Mouse (Mus musculus): ENCODE data around the gene Tcf3. TPM values are rescaled to one million over a fixed set of nuclear protein-coding genes. Genes with fewer than 3 reads are reported as not detected.

Gene Tcf3
- polyA plus RNA-seq, 1 experiment from 2014 or later: 191 TPM

GRCm38 (mm10) chr10:80399191-80399972 is 34.1 kb downstream of the Tcf3 start, which contains the start of gene Mbd3:
TSS of gene Mbd3 (minus strand) at chr10:80399550.
- WGBS: under 1% methylated on average over 82 of the region's 82 CpGs

DNA sequence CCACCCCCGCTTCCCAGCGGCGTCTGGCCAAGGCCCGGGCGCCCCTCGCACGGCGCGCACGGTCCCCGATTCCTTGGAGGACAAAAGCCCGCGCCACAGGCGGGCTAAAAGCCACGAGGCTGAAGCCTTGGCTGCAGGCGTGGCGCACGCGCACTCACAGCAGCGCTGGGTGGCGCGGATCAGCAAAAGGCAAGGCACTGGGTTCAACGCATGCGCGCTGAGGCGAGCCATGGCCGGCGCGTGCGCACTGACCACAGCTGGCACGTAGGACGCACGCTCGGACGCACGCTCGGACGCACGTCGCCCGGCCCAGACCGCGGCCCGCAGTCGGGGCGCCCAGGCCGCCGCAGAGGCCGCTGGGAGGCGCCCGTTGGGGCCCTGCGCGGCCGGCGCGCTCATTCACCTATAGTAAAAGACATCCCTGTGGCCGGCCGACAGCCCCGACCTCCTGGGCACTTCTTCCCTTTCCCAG is 34.7 kb downstream of the Tcf3 start:
- Histone ChIP-seq H3K36me3 (replicated peaks) (peaks cover 71% of the 10 kb centered on the region), H3K4me3 (peak overlapping the region; percentile 78), H3K9me3 (peaks cover 4% of the 10 kb centered on the region; the same call in 1 of the 2 replicates), H3K27ac (peak overlapping the region; percentile 99), H3K4me1 (peaks cover 43% of the 10 kb centered on the region), H3K27me3 (ENCODE audit: poor library complexity, severe bottlenecking) (no peaks in the 10 kb centered on the region)
- WGBS: under 1% methylated on average over 58 of the region's 59 CpGs
- peak; percentile 99 for DNase-seq (ENCODE audit: extremely low spot score, low spot score)

More at GRCm38 (mm10) chr10:80399191-80399972, 34.1 kb downstream of the Tcf3 start, which contains the start of gene Mbd3:
- Histone ChIP-seq H3K27ac (peak within 1 kb of the TSS; percentile 99), H3K4me3 (peak within 1 kb of the TSS; percentile 78), H3K36me3 (replicated peaks) (peaks cover 71% of the 10 kb centered on the region), H3K27me3 (ENCODE audit: poor library complexity, severe bottlenecking) (no peaks in the 10 kb centered on the region), H3K9me3 (peaks cover 4% of the 10 kb centered on the region; the same call in 1 of the 2 replicates), H3K4me1 (peaks cover 43% of the 10 kb centered on the region)
- DNase-seq (ENCODE audit: extremely low spot score, low spot score): peak; percentile 99

GRCm38 (mm10) chr10:80398174-80398535 is 35.3 kb downstream of the Tcf3 start:
- H3K36me3 ChIP-seq (replicated peaks): peaks cover 71% of the 10 kb centered on the region
- H3K27me3 ChIP-seq (ENCODE audit: poor library complexity, severe bottlenecking): no peaks in the 10 kb centered on the region
- WGBS: 0% methylated on average over 1 of the region's 1 CpGs
- peaks cover 43% of the 10 kb centered on the region for H3K4me1 ChIP-seq
- DNase-seq (ENCODE audit: extremely low spot score, low spot score): no peak
- H3K4me3 ChIP-seq: peak overlapping the region; percentile 78
- no peaks in the 10 kb centered on the region for H3K9me3 ChIP-seq
- peak overlapping the region; percentile 99 for H3K27ac ChIP-seq

DNA sequence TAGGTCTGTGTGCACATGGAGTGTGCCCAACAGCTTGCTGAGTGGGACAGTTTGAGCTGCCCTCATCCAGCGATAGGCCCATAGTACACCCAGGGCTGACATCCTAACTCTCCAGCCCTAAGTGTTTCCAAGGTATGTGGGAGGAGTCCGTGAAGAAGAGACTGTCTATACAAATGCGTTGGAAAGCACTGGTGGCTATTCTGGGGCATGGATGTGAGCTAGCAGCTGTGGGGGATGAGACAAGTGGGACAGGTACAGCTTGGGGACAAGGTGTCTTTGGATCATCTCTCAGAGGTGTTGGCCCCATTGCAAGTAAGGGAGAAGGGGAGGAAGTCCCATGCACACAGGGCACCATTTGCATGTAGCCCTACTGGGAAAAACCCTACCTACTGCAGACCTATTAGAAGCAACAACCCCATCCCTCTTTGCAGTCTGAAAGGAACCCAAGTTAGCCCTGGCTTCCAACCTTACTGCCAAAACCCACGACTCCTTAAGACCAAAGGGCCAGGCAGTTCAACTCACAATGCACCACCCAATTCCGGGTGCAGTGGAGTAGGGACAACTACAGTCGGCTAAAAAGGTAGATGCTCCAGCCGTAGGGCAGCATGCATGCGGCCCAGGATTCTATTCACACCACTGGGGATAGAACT is 35.8 kb downstream of the Tcf3 start:
- 64% methylated on average over 8 of the region's 8 CpGs for WGBS
- peaks cover 71% of the 10 kb centered on the region for H3K36me3 ChIP-seq (replicated peaks)

DNA sequence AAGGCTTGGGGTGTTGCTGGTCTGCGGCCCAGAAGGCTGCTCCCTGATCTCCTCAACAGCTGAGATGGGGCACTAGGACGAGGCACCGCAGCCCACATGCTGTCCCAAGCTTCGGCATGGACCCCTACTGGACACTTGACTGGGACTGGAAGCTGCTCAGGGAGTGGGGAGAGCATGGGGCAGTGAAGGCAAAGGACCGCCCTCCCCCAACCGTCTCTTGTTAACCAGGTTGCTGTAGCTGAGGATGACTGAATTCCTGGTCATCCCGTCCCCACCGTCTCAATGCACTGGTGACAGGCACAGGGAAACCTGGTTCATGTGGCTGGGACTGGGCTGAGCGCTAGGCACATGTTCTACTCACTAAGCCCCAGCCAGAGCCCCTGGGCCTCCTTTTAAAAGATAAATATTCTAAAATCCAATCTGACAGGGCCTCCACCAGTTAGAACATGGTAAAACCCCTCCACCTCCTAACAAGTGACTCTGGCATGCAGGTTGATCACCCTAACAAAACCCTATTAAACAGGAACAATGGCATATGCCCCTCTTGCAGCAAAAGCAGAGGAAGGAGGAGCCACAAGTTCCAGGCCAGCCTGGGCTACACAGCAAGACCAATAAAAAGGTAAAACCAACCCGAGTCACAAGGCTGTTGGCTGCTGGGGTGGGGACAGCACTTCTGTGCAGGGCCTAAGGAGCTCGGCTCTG is 36.5 kb downstream of the Tcf3 start:
- Histone ChIP-seq H3K36me3 (replicated peaks) (peaks cover 71% of the 10 kb centered on the region), H3K4me1 (peaks cover 46% of the 10 kb centered on the region), H3K9me3 (no peaks in the 10 kb centered on the region), H3K4me3 (peak overlapping the region; percentile 78), H3K27me3 (ENCODE audit: poor library complexity, severe bottlenecking) (no peaks in the 10 kb centered on the region), H3K27ac (peak overlapping the region; percentile 99)
- DNase-seq (ENCODE audit: extremely low spot score, low spot score): no peak
- 89% methylated on average over 11 of the region's 11 CpGs for WGBS

More for the DNA sequence above, 35.8 kb downstream of the Tcf3 start:
- peak overlapping the region; percentile 78 for H3K4me3 ChIP-seq
- H3K27me3 ChIP-seq (ENCODE audit: poor library complexity, severe bottlenecking): no peaks in the 10 kb centered on the region
- peak overlapping the region; percentile 99 for H3K27ac ChIP-seq
- DNase-seq (ENCODE audit: extremely low spot score, low spot score): no peak
- H3K9me3 ChIP-seq: no peaks in the 10 kb centered on the region
- peaks cover 44% of the 10 kb centered on the region for H3K4me1 ChIP-seq

- Histone ChIP-seq H3K4me1 (peaks cover 34% of the 10 kb centered on the region), H3K27ac (no peak overlapping the region), H3K9me3 (no peaks in the 10 kb centered on the region), H3K27me3 (ENCODE audit: poor library complexity, severe bottlenecking) (no peaks in the 10 kb centered on the region), H3K36me3 (replicated peaks) (peaks cover 75% of the 10 kb centered on the region), H3K4me3 (0 out of 2 replicates have a peak overlapping the region, but pooled peaks have one; percentile 9)
- WGBS: 97% methylated on average over 35 of the region's 35 CpGs
- DNase-seq (ENCODE audit: extremely low spot score, low spot score): no peak
Observed at GRCm38 (mm10) chr10:80395025-80395627, 38.3 kb downstream of the Tcf3 start.

GRCm38 (mm10) chr10:80392687-80393086 is 40.8 kb downstream of the Tcf3 start:
- no peak for DNase-seq (ENCODE audit: extremely low spot score, low spot score)
- 95% methylated on average over 5 of the region's 5 CpGs for WGBS
- Histone ChIP-seq H3K4me3 (no peak overlapping the region), H3K27me3 (ENCODE audit: poor library complexity, severe bottlenecking) (no peaks in the 10 kb centered on the region), H3K4me1 (peaks cover 32% of the 10 kb centered on the region), H3K36me3 (replicated peaks) (peaks cover 84% of the 10 kb centered on the region), H3K27ac (no peak overlapping the region), H3K9me3 (no peaks in the 10 kb centered on the region)

DNA sequence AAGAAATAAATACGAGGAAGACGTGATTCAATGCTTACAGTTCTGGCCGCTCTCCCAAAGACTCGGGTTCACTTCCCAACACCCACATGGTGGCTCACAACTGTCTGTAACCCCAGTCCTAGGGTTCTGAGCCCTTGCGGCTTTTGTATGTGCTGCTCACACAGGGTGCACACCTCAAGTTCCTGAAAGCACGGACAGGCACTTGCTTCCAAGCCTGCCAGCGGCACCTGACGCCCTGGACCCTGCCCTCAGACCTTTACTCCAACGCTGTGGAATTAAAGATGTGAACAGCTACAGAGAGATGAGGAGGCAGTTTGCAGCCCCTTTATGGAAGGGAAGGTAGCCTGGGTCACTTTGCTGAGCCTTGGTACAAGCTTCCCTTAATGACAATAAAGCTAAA is 42.8 kb downstream of the Tcf3 start:
- H3K36me3 ChIP-seq (replicated peaks): peaks cover 64% of the 10 kb centered on the region
- 93% methylated on average over 9 of the region's 9 CpGs for WGBS
- no peak for DNase-seq (ENCODE audit: extremely low spot score, low spot score)
- peaks cover 29% of the 10 kb centered on the region for H3K4me1 ChIP-seq
- no peaks in the 10 kb centered on the region for H3K9me3 ChIP-seq
- no peak overlapping the region for H3K27ac ChIP-seq
- no peak overlapping the region for H3K4me3 ChIP-seq
- H3K27me3 ChIP-seq (ENCODE audit: poor library complexity, severe bottlenecking): no peaks in the 10 kb centered on the region

DNA sequence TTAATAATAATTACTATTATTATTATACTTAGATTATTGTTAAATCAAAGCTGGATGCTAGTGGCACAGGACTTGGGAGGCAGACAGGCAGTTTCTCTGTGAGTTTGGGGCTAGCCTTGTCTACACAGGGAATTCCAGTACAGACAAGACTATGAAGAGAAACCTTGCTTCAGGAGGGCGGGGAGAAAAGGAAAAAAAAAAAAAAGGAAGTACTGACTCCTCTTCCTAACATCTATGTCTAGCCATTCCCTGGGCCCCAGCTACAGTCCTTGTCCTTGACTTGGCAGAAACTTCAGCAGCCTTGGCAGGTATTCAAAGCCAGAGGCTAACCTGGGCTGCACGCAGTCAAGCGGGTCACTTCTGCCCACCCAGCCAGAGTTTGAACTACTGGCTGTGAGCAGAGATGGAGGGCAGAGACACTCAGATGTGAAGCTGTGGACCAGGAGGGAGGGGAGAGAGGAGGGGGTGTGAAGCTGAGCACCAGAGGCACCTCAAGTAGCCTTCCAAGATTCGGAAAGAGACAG is 44.2 kb downstream of the Tcf3 start:
- no peaks in the 10 kb centered on the region for H3K27me3 ChIP-seq (ENCODE audit: poor library complexity, severe bottlenecking)
- no peaks in the 10 kb centered on the region for H3K9me3 ChIP-seq
- DNase-seq (ENCODE audit: extremely low spot score, low spot score): no peak
- 82% methylated on average over 4 of the region's 4 CpGs for WGBS
- H3K4me1 ChIP-seq: peaks cover 41% of the 10 kb centered on the region
- H3K4me3 ChIP-seq: peak overlapping the region; percentile 95; the same call in 1 of the 2 replicates
- no peak overlapping the region for H3K27ac ChIP-seq
- peaks cover 62% of the 10 kb centered on the region for H3K36me3 ChIP-seq (replicated peaks)

DNA sequence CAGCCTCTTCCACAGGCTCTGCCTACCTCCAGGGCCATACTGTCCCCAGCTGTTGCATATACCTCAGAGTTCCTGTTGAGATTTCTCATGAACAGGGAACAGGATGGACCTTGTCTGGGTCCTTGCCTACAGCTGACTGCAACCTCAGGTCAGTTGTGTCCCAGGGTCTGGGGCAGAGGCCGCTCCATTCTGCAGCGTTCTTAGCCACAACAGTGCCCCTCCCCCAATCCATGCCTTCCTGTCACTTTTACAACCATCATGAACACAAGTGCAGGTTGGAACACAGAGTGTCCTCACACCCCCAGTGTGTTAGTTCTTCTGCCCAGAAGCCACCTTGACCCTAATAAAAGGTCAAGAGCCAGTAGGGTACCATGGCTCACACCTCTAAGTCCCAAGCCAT is 44.7 kb downstream of the Tcf3 start:
- H3K4me3 ChIP-seq: peak overlapping the region; percentile 95
- H3K4me1 ChIP-seq: peaks cover 46% of the 10 kb centered on the region
- peak overlapping the region; percentile 95; the same call in 1 of the 2 replicates for H3K27ac ChIP-seq
- 33% methylated on average over 2 of the region's 2 CpGs for WGBS
- no peak for DNase-seq (ENCODE audit: extremely low spot score, low spot score)
- H3K36me3 ChIP-seq (replicated peaks): peaks cover 62% of the 10 kb centered on the region
- no peaks in the 10 kb centered on the region for H3K27me3 ChIP-seq (ENCODE audit: poor library complexity, severe bottlenecking)
- H3K9me3 ChIP-seq: no peaks in the 10 kb centered on the region

DNA sequence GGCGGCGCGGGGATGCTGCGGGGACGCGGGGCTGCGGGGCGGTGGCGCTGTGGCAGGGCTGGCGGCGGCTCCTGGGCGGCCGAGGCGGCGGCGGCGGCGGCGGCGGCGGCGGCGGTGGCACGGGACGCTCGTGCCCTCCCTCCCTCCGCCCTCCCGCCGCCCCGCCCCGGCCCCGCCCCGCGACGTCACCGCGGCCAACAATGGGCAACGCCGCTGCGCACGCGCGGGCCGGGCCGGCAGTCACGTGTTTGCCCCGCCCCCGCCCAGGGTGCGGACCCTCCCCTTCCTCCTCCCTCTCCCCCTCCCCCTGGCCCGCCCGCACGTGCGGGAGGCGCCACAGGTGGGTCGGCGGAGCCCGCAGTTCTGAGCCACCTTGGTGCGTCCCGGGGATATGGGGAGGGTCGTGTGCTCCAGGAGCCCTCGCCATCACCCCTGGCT is 45.9 kb downstream of the Tcf3 start, which contains the start of gene Mex3d:
TSS of gene Mex3d (minus strand) at position 138 of the 438 bp plus-strand sequence.
- Histone ChIP-seq H3K36me3 (replicated peaks) (peaks cover 62% of the 10 kb centered on the region), H3K9me3 (no peaks in the 10 kb centered on the region), H3K27me3 (ENCODE audit: poor library complexity, severe bottlenecking) (no peaks in the 10 kb centered on the region), H3K4me3 (peak within 1 kb of the TSS; percentile 95), H3K27ac (peak within 1 kb of the TSS; percentile 95), H3K4me1 (peaks cover 53% of the 10 kb centered on the region)
- WGBS: 2% methylated on average over 50 of the region's 61 CpGs
- peak; percentile 88 for DNase-seq (ENCODE audit: extremely low spot score, low spot score)
